Mouse (Mus musculus): ENCODE measurements around the gene Troap.

GRCm38 (mm10) chr15:99035431-99035830 is 38.9 kb upstream of the Troap start:
- no peak for TF ChIP-seq GATA1 (IDR thresholded peaks at IDR 0.05; ENCODE audit: borderline replicate concordance, low read length)
- TF ChIP-seq TAL1 (conservative IDR thresholded peaks at IDR 0.05; ENCODE audit: low read depth, low read length) = no peak
- TF ChIP-seq CTCF (IDR thresholded peaks at IDR 0.05; ENCODE audit: low read depth, low read length) = no peak
- TF ChIP-seq POLR2AphosphoS5 (IDR thresholded peaks at IDR 0.05; ENCODE audit: insufficient replicate concordance, low read depth, low read length) = no peak
- no peak for TF ChIP-seq GATA2 (IDR thresholded peaks at IDR 0.05; ENCODE audit: borderline replicate concordance, low read depth, low read length)
